Mouse (Mus musculus): ENCODE data around the gene Cwc25.

GRCm38 (mm10) chr11:97777129-97777529 lies 10.8 kb upstream of the Cwc25 start:
- TF ChIP-seq POLR2A (IDR thresholded peaks at IDR 0.05; ENCODE audit: borderline replicate concordance, extremely low read depth, insufficient read depth, insufficient read length, poor library complexity, severe bottlenecking): no peak
- no peak for TF ChIP-seq CTCF (IDR thresholded peaks at IDR 0.05; ENCODE audit: borderline replicate concordance, extremely low read depth, insufficient read depth, insufficient read length)

Data from brain, embryonic 14.5 days (tissue).